Mouse (Mus musculus) myocyte (in vitro differentiated cells): ENCODE measurements around the gene Naa35. TPM values are rescaled to one million over a fixed set of nuclear protein-coding genes. Genes with fewer than 3 reads are reported as not detected.

Experiments
- H3K27me3 ChIP-seq: one replicate; pipeline ENCODE4 v1.6.1; 2011; ENCODE audit not compliant: control insufficient read depth, insufficient read depth, insufficient read length
- H3K36me3 ChIP-seq: one replicate; pipeline ENCODE4 v1.6.1; 2011; ENCODE audit not compliant: control insufficient read depth, insufficient read depth
- H3K4me2 ChIP-seq: one replicate; pipeline ENCODE4 v1.6.1; 2011; ENCODE audit warnings: low read depth, control low read depth
- H3K4me3 ChIP-seq: one replicate; pipeline ENCODE4 v1.5.1; 2011; ENCODE audit warnings: mild to moderate bottlenecking, control low read depth, moderate library complexity
- H3K79me2 ChIP-seq: one replicate; pipeline ENCODE4 v1.6.1; 2011; ENCODE audit not compliant: control insufficient read depth, insufficient read depth
- H3ac ChIP-seq: one replicate; pipeline ENCODE4 v1.6.1; 2011; ENCODE audit not compliant: control insufficient read depth, insufficient read length
- CEBPB ChIP-seq: IDR thresholded peaks from 2 replicates; pipeline ENCODE4 v1.6.1; 2011; ENCODE audit warnings: mild to moderate bottlenecking, moderate library complexity; ENCODE audit not compliant: poor library complexity, insufficient read depth, severe bottlenecking
- E2F4 ChIP-seq: IDR thresholded peaks from one replicate; pipeline ENCODE4 v1.6.1; 2011; ENCODE audit warnings: mild to moderate bottlenecking, control low read depth, moderate library complexity; ENCODE audit not compliant: insufficient read depth
- MAX ChIP-seq: IDR thresholded peaks from one replicate; pipeline ENCODE4 v1.6.1; 2011; ENCODE audit warnings: low read depth, mild to moderate bottlenecking, control low read depth
- MYOD1 ChIP-seq, 3 experiments: IDR thresholded peaks; one replicate each; pipeline ENCODE4 v1.6.1; 2011; ENCODE audit warnings: control low read depth in 2 of 3, low read depth in 2 of 3, mild to moderate bottlenecking in 2 of 3, moderate library complexity in 1 of 3; ENCODE audit not compliant: insufficient read length in 2 of 3, control insufficient read depth in 1 of 3
- MYOG ChIP-seq, 3 experiments: IDR thresholded peaks; one replicate each; pipeline ENCODE4 v1.6.1; 2011; ENCODE audit warnings: control low read depth in 2 of 3, low read depth in 2 of 3, mild to moderate bottlenecking in 2 of 3; ENCODE audit not compliant: insufficient read length in 2 of 3, control insufficient read depth in 1 of 3, insufficient read depth in 1 of 3
- POLR2A ChIP-seq: IDR thresholded peaks from one replicate; pipeline ENCODE4 v1.6.1; 2011; ENCODE audit warnings: low read depth, mild to moderate bottlenecking, control low read depth, moderate library complexity; ENCODE audit not compliant: insufficient read length
- POLR2AphosphoS2 ChIP-seq: IDR thresholded peaks from one replicate; pipeline ENCODE4 v1.6.1; 2011; ENCODE audit warnings: low read depth, control low read depth; ENCODE audit not compliant: insufficient read length
- REST ChIP-seq: IDR thresholded peaks from one replicate; pipeline ENCODE4 v1.6.1; 2011; ENCODE audit warnings: mild to moderate bottlenecking, control low read depth, moderate library complexity; ENCODE audit not compliant: insufficient read depth, insufficient read length
- SRF ChIP-seq: IDR thresholded peaks from one replicate; pipeline ENCODE4 v1.6.1; 2011; ENCODE audit warnings: low read depth; ENCODE audit not compliant: control insufficient read depth, insufficient read length
- TCF12 ChIP-seq: IDR thresholded peaks from one replicate; pipeline ENCODE4 v1.6.1; 2011; ENCODE audit warnings: mild to moderate bottlenecking, control low read depth; ENCODE audit not compliant: poor library complexity, insufficient read depth, severe bottlenecking
- TCF3 ChIP-seq: IDR thresholded peaks from one replicate; pipeline ENCODE4 v1.6.1; 2011; ENCODE audit warnings: low read depth, control low read depth; ENCODE audit not compliant: insufficient read length
- USF1 ChIP-seq: IDR thresholded peaks from one replicate; pipeline ENCODE4 v1.6.1; 2011; ENCODE audit warnings: low read depth, mild to moderate bottlenecking, control low read depth, moderate library complexity
- polyA plus RNA-seq: library from polyadenylated mRNA; unstranded; fragments of >200 nt; fragmentation: generic; extraction: Trizol; gene quantifications from one replicate; pipeline ENCODE4 v1.2.1, GENCODE M21; 2012; ENCODE audit warnings: missing spikeins

Gene Naa35
- polyA plus RNA-seq, 1 experiment = 32.3 TPM

GRCm38 (mm10) chr13:59552751-59553150, 32.3 kb upstream of the Naa35 start:
- Histone ChIP-seq H3K36me3 (no peaks in the 10 kb centered on the region), H3K27me3 (no peaks in the 10 kb centered on the region), H3K79me2 (peaks cover 65% of the 10 kb centered on the region), H3K4me3 (no peak overlapping the region), H3ac (no peak overlapping the region), H3K4me2 (no peak overlapping the region)
- TF ChIP-seq MYOG (IDR thresholded peaks at IDR 0.05; ENCODE audit: control insufficient read depth in 1 of 3, insufficient read depth in 1 of 3, insufficient read length in 2 of 3, low read depth in 2 of 3) = no peak
- TF ChIP-seq MYOD1 (IDR thresholded peaks at IDR 0.05; ENCODE audit: control insufficient read depth in 1 of 3, insufficient read length in 2 of 3, low read depth in 2 of 3) = no peak
- no peak for TF ChIP-seq POLR2A
- TF ChIP-seq REST = no peak
- TF ChIP-seq CEBPB = no peak
- TF ChIP-seq SRF = no peak
- TF ChIP-seq USF1 = no peak
- no peak for TF ChIP-seq TCF12
- TF ChIP-seq E2F4 = no peak
- TF ChIP-seq TCF3 = no peak
- TF ChIP-seq MAX = no peak
- no peak for TF ChIP-seq POLR2AphosphoS2

- H3ac ChIP-seq = no peak overlapping the region
- no peak overlapping the region for H3K4me3 ChIP-seq
- peaks cover 47% of the 10 kb centered on the region for H3K79me2 ChIP-seq
- no peaks in the 10 kb centered on the region for H3K27me3 ChIP-seq
- no peaks in the 10 kb centered on the region for H3K36me3 ChIP-seq
- peak overlapping the region; percentile 68 for H3K4me2 ChIP-seq
- no peak for TF ChIP-seq E2F4
- TF ChIP-seq MYOG (IDR thresholded peaks at IDR 0.05; ENCODE audit: control insufficient read depth in 1 of 3, insufficient read depth in 1 of 3, insufficient read length in 2 of 3, low read depth in 2 of 3) = no peak
- no peak for TF ChIP-seq TCF3
- no peak for TF ChIP-seq MYOD1 (IDR thresholded peaks at IDR 0.05; ENCODE audit: control insufficient read depth in 1 of 3, insufficient read length in 2 of 3, low read depth in 2 of 3)
- no peak for TF ChIP-seq POLR2A
- no peak for TF ChIP-seq MAX
Observed at GRCm38 (mm10) chr13:59554772-59555505, 30.1 kb upstream of the Naa35 start.

- no peak overlapping the region for H3ac ChIP-seq
- TF ChIP-seq REST (no peak), MAX (no peak)
Observed at GRCm38 (mm10) chr13:59555613-59556192, 29.4 kb upstream of the Naa35 start.

GRCm38 (mm10) chr13:59556670-59557069, 28.4 kb upstream of the Naa35 start:
- H3K4me2 ChIP-seq = peak overlapping the region; percentile 68
- TF ChIP-seq MYOG (IDR thresholded peaks at IDR 0.05; ENCODE audit: control insufficient read depth in 1 of 3, insufficient read depth in 1 of 3, insufficient read length in 2 of 3, low read depth in 2 of 3) = peak in 1 of 3 experiments; percentile 10
- TF ChIP-seq E2F4 = no peak
- TF ChIP-seq POLR2A = peak; percentile 46
- H3ac ChIP-seq = peak overlapping the region; percentile 74
- peaks cover 37% of the 10 kb centered on the region for H3K79me2 ChIP-seq
- no peaks in the 10 kb centered on the region for H3K27me3 ChIP-seq
- H3K4me3 ChIP-seq = peak overlapping the region; percentile 44
- H3K36me3 ChIP-seq = no peaks in the 10 kb centered on the region

More at GRCm38 (mm10) chr13:59555613-59556192, 29.4 kb upstream of the Naa35 start:
- Histone ChIP-seq H3K4me2 (peak overlapping the region; percentile 68), H3K79me2 (peaks cover 41% of the 10 kb centered on the region), H3K36me3 (no peaks in the 10 kb centered on the region), H3K27me3 (no peaks in the 10 kb centered on the region), H3K4me3 (peak overlapping the region; percentile 44)

GRCm38 (mm10) chr13:59557185-59557985, 27.7 kb upstream of the Naa35 start:
- H3K27me3 ChIP-seq = no peaks in the 10 kb centered on the region
- H3ac ChIP-seq = peak overlapping the region; percentile 74
- peak overlapping the region; percentile 44 for H3K4me3 ChIP-seq
- peaks cover 37% of the 10 kb centered on the region for H3K79me2 ChIP-seq
- peak overlapping the region; percentile 97 for H3K4me2 ChIP-seq
- no peaks in the 10 kb centered on the region for H3K36me3 ChIP-seq
- TF ChIP-seq CEBPB = no peak
- no peak for TF ChIP-seq MAX
- TF ChIP-seq TCF3 = no peak
- TF ChIP-seq USF1 = no peak
- TF ChIP-seq MYOG (IDR thresholded peaks at IDR 0.05; ENCODE audit: control insufficient read depth in 1 of 3, insufficient read depth in 1 of 3, insufficient read length in 2 of 3, low read depth in 2 of 3) = peak in 1 of 3 experiments; percentile 20
- TF ChIP-seq TCF12 = no peak
- no peak for TF ChIP-seq REST
- no peak for TF ChIP-seq SRF
- TF ChIP-seq POLR2A = peak; percentile 69
- TF ChIP-seq E2F4 = no peak
- peak; percentile 85 for TF ChIP-seq POLR2AphosphoS2
- peak in 1 of 3 experiments; percentile 13 for TF ChIP-seq MYOD1 (IDR thresholded peaks at IDR 0.05; ENCODE audit: control insufficient read depth in 1 of 3, insufficient read length in 2 of 3, low read depth in 2 of 3)
